Mouse (Mus musculus): ENCODE data around the gene Hoxc4.

DNA sequence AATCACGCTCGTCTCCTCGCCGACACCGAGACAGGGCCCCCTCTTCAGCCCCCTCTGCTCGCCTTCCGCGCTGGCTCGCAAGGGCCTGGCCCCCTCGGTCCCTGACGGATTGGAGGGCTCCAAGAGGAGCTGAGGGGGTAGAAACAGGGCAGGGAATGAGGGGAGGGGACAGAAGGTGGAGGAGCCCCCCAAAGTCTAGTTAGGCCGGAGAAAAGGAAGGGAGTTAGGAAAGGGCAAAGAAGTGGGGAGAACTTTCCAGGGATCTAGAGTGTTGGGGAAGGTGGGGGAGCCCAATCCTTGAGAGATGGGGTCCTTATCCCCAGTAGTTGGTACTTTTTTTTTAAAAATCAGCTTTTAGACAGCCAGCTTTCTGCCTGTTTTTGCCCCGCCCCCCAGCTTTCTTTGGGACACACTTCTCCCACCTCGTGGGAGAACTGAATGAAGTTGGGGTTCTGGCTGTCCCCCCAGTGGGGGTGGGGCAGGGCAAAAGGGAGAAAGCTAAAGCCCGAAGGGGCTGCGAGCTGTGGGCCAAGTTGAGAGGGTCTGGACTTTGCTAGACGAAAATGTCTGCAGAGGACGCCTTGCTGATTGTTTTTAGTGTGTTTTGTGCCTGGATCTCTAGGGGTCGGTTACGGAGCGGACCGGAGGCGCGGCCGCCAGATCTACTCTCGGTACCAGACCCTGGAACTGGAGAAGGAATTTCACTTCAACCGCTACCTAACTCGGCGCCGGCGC is 8.5 kb upstream of the Hoxc4 start:
- TF ChIP-seq CTCF (IDR thresholded peaks at IDR 0.05; ENCODE audit: borderline replicate concordance, insufficient read depth, low read depth, low read length) (no peak), POLR2A (IDR thresholded peaks at IDR 0.05; ENCODE audit: borderline replicate concordance, insufficient read depth, low read length) (no peak)

Measured in cerebellum, adult 2 months (tissue).